Mouse (Mus musculus) embryonic stem cell, embryonic (primary cell): ENCODE results near the gene Actl6a.

Experiments used
- CTCF ChIA-PET, 4 experiments: fragments of 300-600 bp in 2 of 4; fragments of 350-600 bp in 2 of 4; sonication (Branson Sonifier 250); formaldehyde crosslinking; loops; one replicate each; lab custom pipeline; 2022; ENCODE audit warnings: inconsistent platforms in 2 of 4; lab: Charles Lee
- POLR2A ChIA-PET, 4 experiments: fragments of 300-600 bp in 2 of 4; fragments of 350-600 bp in 2 of 4; sonication (Branson Sonifier 250); formaldehyde crosslinking; loops; one replicate each; lab custom pipeline; 2022; ENCODE audit warnings: antibody characterized with exemption in 4 of 4, inconsistent platforms in 1 of 4; lab: Charles Lee

The Actl6a gene

DNA sequence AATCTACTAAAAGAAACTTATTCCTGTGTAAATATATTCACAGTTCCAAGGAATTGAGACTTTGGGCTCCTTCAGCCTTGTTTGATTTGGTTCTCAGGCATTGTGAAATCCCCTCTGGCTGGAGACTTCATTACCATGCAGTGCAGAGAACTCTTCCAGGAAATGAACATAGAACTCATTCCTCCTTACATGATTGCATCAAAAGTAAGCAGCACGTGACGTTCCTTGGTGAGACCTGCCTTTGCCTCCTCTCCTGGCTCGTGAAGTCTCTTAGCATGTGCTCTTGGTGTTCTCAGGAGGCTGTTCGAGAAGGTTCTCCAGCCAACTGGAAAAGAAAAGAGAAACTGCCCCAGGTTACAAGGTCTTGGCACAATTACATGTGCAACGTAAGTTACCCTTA, 12.2 kb downstream of the Actl6a start:
- ChIA-PET CTCF (no interaction called here), POLR2A (interaction anchor here in 2 of 4 experiments (1.3 to 14.0 kb wide), 7 partner anchors 8 to 99 kb away, joined by 4 to 146 read pairs (median 13); partner anchors contain the start of genes Mrpl47 (in 1 of the 2), Ndufb5 (in 1 of the 2) and Usp13 (in 1 of the 2))

- ChIA-PET CTCF (no interaction called here), POLR2A (interaction anchor here in 3 of 4 experiments (0.5 to 2.1 kb wide), 7 partner anchors 13 to 269 kb away, joined by 3 to 10 read pairs (median 3); partner anchors contain the start of genes Mrpl47 (in 1 of the 3) and Ndufb5 (in 1 of the 3))
Measured at GRCm38 (mm10) chr3:32724191-32724590, 18.1 kb downstream of the Actl6a start.

DNA sequence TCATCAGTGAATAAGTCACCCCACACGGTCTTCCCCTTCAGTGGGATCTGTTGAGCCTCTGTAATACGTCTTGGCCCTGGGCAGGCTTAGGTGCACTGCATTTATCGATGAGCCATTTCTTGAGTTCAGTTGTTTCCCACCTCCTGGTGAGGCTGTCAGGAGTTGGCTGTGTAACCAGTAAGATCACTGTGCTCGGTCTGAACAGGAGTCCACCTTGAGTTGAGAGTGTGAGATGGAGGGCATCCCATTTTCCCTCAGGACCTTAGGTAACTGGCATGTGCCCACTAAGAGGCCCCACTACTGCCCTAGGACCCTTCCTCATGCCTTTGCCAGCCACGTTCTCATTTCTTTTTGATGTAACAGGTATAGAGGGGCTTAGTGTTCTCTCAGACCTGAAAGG, 19.9 kb downstream of the Actl6a start:
- ChIA-PET CTCF (no interaction called here), POLR2A (interaction anchor here in 3 of 4 experiments (0.6 to 9.7 kb wide), 5 partner anchors 10 to 32 kb away, joined by 3 to 146 read pairs (median 18); partner anchors contain the start of genes Mrpl47 (in 2 of the 3) and Ndufb5 (in 2 of the 3))

DNA sequence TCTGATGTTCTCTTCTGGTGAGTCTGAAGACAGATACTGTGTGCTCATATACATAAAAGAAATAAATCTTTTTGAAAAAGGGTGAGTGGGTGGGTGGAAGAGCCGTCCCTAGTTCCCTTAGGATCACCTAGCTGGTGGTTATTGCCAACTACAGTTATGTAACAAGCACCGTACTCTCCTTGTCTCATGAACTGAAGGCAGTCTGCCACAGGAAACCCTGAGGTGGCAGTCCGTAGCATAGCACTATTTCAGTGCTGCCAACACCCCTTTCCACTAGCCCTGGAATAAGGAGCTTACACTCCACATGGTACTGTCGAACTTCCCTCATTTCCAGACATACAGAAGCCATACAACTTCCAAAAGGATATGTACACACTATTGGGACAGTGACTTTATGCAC, 21.8 kb downstream of the Actl6a start:
- POLR2A ChIA-PET = interaction anchor here (0.5 to 9.7 kb wide), 15 partner anchors 9 to 135 kb away, joined by 3 to 146 read pairs (median 4); partner anchors contain the start of genes Mrpl47 (in 2 of the 4), Ndufb5 (in 2 of the 4) and Usp13 (in 1 of the 4)
- CTCF ChIA-PET = no interaction called here

DNA sequence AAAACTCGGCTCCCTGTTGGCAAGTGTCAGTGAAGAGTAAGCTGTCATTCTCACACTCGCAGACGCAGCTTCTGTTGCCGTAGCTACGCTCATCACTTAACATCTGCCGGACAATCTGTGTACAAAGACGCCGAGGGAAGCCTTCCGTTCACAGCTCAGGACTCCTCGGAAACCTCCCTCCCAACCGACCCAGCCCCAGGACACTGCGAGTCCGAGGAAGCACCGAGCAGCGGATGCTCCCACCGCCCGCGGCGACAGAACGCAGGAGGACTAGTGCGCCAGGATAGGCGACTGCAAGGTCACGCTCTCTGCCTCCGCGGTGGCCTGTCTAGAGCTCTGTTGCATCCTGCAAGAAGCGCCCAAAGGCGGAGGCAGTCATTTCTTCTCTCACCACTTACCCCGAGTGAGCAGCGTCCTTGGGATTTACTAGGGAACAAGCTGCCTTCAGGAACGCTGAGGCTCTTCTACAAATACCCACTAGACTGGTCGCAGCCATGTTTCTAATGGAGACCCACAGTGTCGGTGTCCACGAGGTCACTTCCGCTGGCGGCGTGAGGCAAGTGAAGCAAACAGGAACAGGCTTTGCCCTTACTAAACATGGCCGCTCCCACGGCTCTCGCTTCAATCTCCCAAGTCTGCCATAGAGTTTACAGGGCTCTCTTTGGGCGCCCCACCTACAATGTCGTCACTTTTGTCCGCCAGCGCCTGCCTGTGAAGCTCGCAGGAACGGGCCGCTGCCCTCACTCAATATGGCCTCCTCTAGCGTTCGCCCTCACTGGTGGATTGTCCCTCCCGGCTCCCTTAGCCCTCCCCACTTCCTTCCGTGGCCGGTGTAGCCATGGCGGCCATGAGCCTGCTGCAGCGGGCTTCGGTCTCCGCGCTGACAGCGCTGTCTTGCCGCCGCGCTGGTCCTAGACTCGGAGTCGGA, 30.4 kb downstream of the Actl6a start, which contains the start of gene Ndufb5:
Gene Ndufb5, plus strand, starts transcription at position 747 of the 928 bp plus-strand sequence.
- ChIA-PET POLR2A (interaction anchor here (0.5 to 11.2 kb wide), 62 partner anchors 8 to 1063 kb away, joined by 3 to 111 read pairs (median 5); partner anchors contain the start of genes Usp13 (in 3 of the 4), Actl6a (in 2 of the 4), Mfn1 (in 2 of the 4) and Gnb4 (in 1 of the 4)), CTCF (interaction anchor here in 1 of 4 experiments (1.2 kb wide), 2 partner anchors 9 to 403 kb away, joined by 3 read pairs; no protein-coding TSS in a partner anchor)

DNA sequence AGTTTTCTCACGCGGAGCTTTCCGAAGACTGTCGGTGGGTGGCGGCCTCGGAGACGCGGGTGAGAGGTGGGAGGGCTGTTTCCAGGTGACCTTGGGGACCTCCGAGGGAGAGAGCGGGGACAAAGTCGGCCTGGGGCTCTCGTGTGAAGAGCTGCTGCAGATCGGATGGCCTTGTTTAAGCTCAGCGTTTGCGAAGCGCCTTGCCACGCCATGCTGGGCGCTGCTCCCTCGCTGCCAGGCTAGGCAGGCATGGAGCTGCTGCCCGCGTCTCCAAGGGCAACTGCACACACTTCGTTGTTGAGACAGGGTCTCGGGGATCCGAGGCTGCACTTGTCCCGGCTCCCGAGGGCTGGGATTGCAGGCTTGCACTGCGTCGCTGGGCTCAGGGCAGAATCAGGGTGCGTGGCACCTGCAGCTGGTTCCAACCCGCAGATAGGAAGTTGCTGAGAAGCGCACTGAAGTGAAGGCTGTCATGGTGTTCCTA, 31.1 kb downstream of the Actl6a start, which contains the start of gene Mrpl47:
Gene Mrpl47, minus strand, starts transcription at position 434 of the 484 bp plus-strand sequence.
- CTCF ChIA-PET = interaction anchor here in 1 of 4 experiments (1.2 kb wide), 2 partner anchors 8 to 404 kb away, joined by 3 read pairs; no protein-coding TSS in a partner anchor
- POLR2A ChIA-PET = interaction anchor here (0.5 to 11.2 kb wide), 49 partner anchors 8 to 1937 kb away, joined by 3 to 111 read pairs (median 7); partner anchors contain the start of genes Usp13 (in 3 of the 4), Actl6a (in 1 of the 4), Mfn1 (in 1 of the 4) and Ttc14 (in 1 of the 4)

DNA sequence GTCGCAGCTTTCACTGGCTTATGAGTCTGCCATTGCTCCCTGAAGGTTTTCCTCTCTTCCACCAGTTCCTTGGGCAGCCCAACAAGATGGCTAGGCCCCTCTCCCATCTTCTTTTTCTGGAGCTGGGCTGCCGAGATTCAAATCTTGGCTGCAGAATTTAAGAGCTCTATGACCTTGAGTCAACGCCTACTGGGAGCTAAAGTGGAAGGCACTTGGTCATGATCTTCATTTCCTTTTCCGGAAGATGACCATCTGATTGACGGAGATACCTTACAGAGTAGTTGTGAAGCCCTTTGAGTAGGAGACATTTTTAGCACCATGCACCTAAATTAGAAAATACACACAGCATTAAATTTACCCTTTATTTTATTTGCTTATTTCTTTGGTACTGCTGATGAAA, 32.5 kb downstream of the Actl6a start:
- POLR2A ChIA-PET = interaction anchor here in 3 of 4 experiments (0.6 to 11.2 kb wide), 15 partner anchors 10 to 121 kb away, joined by 3 to 111 read pairs (median 10); partner anchors contain the start of genes Usp13 (in 2 of the 3) and Actl6a (in 1 of the 3)
- CTCF ChIA-PET = no interaction called here

DNA sequence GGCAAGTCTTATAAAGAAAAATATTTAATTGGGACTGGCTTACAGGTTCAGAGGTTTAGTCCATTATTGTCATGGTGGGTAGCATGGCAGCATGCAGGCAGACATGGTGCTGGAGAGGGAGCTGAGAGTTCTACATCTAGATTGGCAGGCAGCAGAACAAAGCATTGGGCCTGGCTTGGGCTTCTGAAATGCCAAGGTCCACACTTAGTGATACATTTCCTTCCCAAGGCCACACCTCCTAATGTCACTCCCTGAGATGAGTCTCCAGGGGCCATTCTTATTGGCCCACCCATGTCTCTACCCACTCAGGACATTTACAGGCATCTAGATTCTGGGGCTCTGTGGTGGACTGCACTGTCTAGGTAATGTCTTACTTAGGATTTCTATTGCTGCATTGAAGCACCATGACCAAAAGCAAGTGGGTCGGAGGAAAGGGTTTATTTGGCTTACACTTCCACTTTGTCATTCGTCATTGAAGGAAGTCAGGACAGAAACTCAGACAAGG, 36.2 kb downstream of the Actl6a start:
- POLR2A ChIA-PET = interaction anchor here in 2 of 4 experiments (1.5 to 11.2 kb wide), 9 partner anchors 10 to 25 kb away, joined by 3 to 111 read pairs (median 10); no protein-coding TSS in a partner anchor
- CTCF ChIA-PET = interaction anchor here in 2 of 4 experiments (0.6 kb wide), 2 partner anchors 88 to 341 kb away, joined by 3 to 4 read pairs; no protein-coding TSS in a partner anchor

DNA sequence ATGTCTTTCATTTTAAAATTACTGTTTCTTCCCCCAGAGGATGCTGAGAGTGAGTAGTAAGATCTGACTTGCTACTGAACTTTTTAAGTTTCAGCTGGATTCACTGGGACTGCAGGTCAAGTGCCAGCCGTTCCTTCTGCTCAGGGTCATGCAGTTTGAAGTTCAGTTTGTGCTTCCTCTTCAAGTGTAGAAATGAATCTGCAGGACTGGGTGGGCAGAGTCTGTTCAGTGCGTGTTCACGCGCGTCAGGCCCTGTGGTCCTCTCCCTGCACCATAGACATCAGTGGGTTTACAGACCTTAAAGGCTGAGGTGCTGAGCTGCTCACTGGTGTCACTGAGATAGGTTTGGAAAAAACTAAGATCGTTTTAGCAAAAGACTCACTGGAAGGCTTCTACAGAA, 38.9 kb downstream of the Actl6a start:
- CTCF ChIA-PET = interaction anchor here in 1 of 4 experiments (0.6 kb wide), 1 partner anchor 8 kb away, joined by 3 read pairs; the partner anchor contains the start of gene Ndufb5

DNA sequence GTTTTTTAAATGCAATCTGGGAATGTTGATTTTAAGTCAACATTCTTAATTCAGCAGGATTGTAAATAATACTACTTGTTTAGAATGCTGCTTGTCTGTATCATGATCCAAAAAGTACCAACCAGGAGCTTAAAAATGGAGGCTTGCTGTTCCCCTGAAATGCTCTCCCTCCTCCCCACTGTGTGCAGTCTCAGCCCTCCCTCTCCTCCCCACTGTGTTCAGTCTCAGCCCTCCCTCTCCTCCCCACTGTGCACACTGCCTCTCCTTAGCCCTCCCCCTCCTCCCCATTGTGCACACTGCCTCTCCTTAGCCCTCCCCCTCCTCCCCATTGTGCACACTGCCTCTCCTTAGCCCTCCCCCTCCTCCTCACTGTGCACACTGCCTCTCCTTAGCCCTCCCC, 39.3 kb downstream of the Actl6a start:
- POLR2A ChIA-PET = interaction anchor here in 2 of 4 experiments (0.8 to 11.2 kb wide), 14 partner anchors 8 to 346 kb away, joined by 3 to 111 read pairs (median 6); partner anchors contain the start of genes Ndufb5 (in 2 of the 2) and Mrpl47 (in 1 of the 2)
- CTCF ChIA-PET = interaction anchor here in 1 of 4 experiments (0.6 kb wide), 1 partner anchor 9 kb away, joined by 3 read pairs; the partner anchor contains the start of gene Ndufb5

More for the DNA sequence above, 38.9 kb downstream of the Actl6a start:
- POLR2A ChIA-PET = interaction anchor here in 2 of 4 experiments (0.8 to 11.2 kb wide), 18 partner anchors 8 to 346 kb away, joined by 3 to 111 read pairs (median 6); partner anchors contain the start of genes Ndufb5 (in 2 of the 2), Actl6a (in 1 of the 2) and Mrpl47 (in 1 of the 2)

GRCm38 (mm10) chr3:32748384-32748783, 42.3 kb downstream of the Actl6a start:
- POLR2A ChIA-PET = interaction anchor here in 3 of 4 experiments (0.8 to 6.3 kb wide), 19 partner anchors 8 to 76 kb away, joined by 3 to 84 read pairs (median 5); partner anchors contain the start of genes Mrpl47 (in 3 of the 3), Ndufb5 (in 3 of the 3) and Usp13 (in 1 of the 3)
- CTCF ChIA-PET = no interaction called here

DNA sequence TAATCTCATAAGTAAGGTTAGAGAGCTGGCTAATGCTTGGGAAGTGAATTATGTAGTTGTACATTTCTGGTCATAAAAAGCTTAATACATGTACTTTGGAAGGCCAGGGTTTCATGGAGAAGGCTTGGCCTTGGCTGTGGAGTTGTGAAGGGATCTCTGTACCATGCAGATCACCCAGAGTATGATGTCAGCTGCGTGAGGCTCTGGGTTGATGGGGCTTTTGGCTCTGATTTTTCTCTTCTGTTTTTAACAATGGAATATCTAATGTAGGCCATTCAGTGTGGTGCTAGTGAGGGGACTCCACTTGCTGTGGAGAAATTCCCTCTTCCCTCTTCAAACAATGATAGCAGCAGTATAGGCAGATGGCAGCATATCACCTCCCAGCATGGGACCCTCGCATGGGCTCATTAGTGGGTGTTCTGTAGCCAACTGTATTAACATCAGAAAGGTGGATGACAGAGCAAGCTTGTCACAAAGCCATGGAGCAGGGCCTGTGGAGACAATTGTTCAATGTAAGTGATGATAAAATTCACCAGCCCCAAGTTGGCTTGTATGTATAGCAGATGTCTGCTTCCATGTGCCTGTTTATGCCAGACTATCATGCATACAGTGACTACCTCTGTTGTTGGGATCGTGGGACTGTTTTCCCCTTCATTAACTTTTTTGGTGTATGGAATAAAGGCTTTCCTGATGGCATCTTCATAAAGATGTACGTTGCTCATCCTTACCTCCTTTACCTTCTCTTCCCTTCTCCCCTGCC, 43.9 kb downstream of the Actl6a start:
- CTCF ChIA-PET = no interaction called here
- POLR2A ChIA-PET = interaction anchor here in 3 of 4 experiments (0.9 to 8.1 kb wide), 11 partner anchors 9 to 74 kb away, joined by 3 to 111 read pairs (median 7); partner anchors contain the start of genes Mrpl47 (in 2 of the 3) and Ndufb5 (in 2 of the 3)

DNA sequence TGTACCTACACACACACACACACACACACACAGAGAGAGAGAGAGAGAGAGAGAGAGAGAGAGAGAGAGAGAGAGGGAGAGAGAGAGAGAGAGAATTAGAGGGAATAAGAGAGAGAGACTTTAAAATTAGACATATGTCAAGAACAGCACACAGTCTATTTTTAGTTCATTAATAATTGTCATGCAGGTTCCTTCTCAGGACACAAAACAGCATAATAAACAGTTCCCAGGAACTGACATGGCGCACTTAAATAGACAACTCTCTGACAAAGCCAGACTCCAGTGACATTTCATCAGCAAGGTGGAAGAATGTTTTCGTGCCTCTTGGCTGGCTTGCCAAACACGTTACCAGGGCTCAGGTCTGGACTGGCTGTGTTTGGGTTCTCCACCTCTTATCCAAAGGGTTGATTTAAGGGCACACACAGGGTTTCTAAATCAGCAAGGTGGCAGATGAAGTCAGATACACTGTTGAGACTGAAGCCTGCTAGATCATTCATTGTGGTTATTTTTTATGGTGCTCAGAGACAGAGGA, 48.4 kb downstream of the Actl6a start:
- ChIA-PET CTCF (no interaction called here), POLR2A (interaction anchor here in 1 of 4 experiments (2.8 to 8.1 kb wide), 2 partner anchors 11 to 15 kb away, joined by 13 to 111 read pairs; partner anchors contain the start of genes Mrpl47 and Ndufb5)

DNA sequence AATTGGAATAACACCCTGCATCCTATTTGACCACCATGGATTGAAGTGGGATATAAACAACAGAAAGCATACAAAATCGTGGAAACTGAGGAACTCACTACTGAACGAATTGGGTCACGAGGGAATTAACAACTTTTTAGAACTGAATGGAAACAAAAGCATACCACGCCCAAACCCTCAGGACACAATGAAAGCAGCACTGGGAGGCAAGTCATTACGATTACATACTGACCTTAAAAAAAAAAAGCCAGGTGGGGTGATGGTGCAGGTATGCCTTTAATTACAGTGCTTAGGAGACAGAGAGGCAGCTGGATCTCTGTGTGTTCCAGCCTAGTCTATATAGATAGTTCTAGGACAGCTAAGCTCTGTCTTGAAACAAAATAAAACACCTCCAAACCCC, 53.1 kb downstream of the Actl6a start:
- POLR2A ChIA-PET = interaction anchor here in 3 of 4 experiments (0.6 to 4.0 kb wide), 24 partner anchors 11 to 1045 kb away, joined by 3 to 24 read pairs (median 8); partner anchors contain the start of genes Mrpl47 (in 2 of the 3), Ndufb5 (in 2 of the 3) and Usp13 (in 2 of the 3)

DNA sequence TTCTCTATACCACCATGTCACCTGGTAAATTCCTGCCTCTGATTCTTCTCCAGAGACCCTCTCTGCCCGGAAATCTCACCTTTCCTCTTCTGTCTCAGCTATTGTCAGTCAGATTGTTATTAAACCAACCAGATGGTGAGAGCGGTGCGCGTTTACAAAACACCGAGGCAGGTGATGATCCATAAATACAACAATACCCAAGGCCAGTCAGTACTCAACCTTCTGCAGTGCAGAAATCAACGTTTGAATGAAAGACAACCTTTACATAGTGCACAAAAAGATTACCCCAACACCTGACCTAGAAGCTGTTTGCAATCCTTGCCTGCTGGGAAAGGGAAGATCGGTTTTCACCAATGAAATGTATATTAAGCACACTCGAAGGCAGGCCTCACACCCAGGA, 56.9 kb downstream of the Actl6a start:
- ChIA-PET POLR2A (interaction anchor here (0.8 to 5.8 kb wide), 33 partner anchors 10 to 1226 kb away, joined by 3 to 84 read pairs (median 6); partner anchors contain the start of genes Mrpl47 (in 4 of the 4), Ndufb5 (in 4 of the 4), Usp13 (in 3 of the 4) and Actl6a (in 1 of the 4)), CTCF (interaction anchor here in 1 of 4 experiments (0.7 kb wide), 1 partner anchor 18 kb away, joined by 3 read pairs; no protein-coding TSS in a partner anchor)

More for the DNA sequence above, 53.1 kb downstream of the Actl6a start:
- CTCF ChIA-PET = no interaction called here
